Mouse (Mus musculus) embryonic stem cell, embryonic (primary cell): Measurements from ENCODE around the gene Dnm2.

Experiments
- CTCF ChIA-PET, 4 experiments: fragments of 300-600 bp in 2 of 4; fragments of 350-600 bp in 2 of 4; sonication (Branson Sonifier 250); formaldehyde crosslinking; loops; one replicate each; lab custom pipeline; 2022; ENCODE audit warnings: inconsistent platforms in 2 of 4; lab: Charles Lee
- POLR2A ChIA-PET, 4 experiments: fragments of 300-600 bp in 2 of 4; fragments of 350-600 bp in 2 of 4; sonication (Branson Sonifier 250); formaldehyde crosslinking; loops; one replicate each; lab custom pipeline; 2022; ENCODE audit warnings: antibody characterized with exemption in 4 of 4, inconsistent platforms in 1 of 4; lab: Charles Lee

The Dnm2 gene

GRCm38 (mm10) chr9:21440387-21440786 lies 15.7 kb downstream of the Dnm2 start:
- ChIA-PET CTCF (no interaction called here), POLR2A (interaction anchor here in 2 of 4 experiments (1.1 to 5.8 kb wide), 8 partner anchors 8 to 70 kb away, joined by 3 to 35 read pairs (median 4); partner anchors contain the start of genes Qtrt1 (in 1 of the 2) and Tmed1 (in 1 of the 2))

DNA sequence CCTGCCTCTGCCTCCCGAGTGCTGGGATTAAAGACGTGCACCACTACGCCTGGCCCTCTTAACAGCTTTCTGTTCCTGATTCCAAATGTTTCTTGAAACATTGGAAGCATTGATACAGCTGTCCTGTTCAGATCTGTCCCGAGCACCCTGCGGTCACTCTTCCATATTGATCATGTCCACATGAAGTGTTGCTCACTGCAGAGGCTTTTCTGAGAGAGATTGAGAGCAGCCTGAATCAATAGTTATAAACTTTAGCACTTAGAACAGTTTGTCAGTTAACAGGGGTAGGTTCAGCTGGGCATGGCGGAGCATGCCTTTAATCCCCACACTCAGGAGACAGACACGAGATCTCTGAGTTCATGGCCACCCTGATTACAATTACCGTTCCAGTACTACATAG lies 19.1 kb downstream of the Dnm2 start:
- CTCF ChIA-PET = interaction anchor here in 3 of 4 experiments (0.7 to 2.0 kb wide), 5 partner anchors 9 to 35 kb away, joined by 4 to 8 read pairs (median 6); no protein-coding TSS in a partner anchor
- POLR2A ChIA-PET = interaction anchor here in 2 of 4 experiments (1.3 to 9.6 kb wide), 12 partner anchors 11 to 153 kb away, joined by 3 to 93 read pairs (median 6); partner anchors contain the start of gene Cdkn2d (in 1 of the 2)

- POLR2A ChIA-PET = interaction anchor here in 3 of 4 experiments (0.6 to 9.6 kb wide), 24 partner anchors 9 to 324 kb away, joined by 3 to 93 read pairs (median 5); partner anchors contain the start of genes Tmed1 (in 2 of the 3) and Cdkn2d (in 1 of the 3)
- CTCF ChIA-PET = interaction anchor here (0.6 to 2.1 kb wide), 24 partner anchors 10 to 692 kb away, joined by 3 to 15 read pairs (median 4); partner anchors contain the start of gene Tmed1 (in 1 of the 4)
These were observed 19.9 kb downstream of the Dnm2 start for GRCm38 (mm10) chr9:21444574-21444973.

DNA sequence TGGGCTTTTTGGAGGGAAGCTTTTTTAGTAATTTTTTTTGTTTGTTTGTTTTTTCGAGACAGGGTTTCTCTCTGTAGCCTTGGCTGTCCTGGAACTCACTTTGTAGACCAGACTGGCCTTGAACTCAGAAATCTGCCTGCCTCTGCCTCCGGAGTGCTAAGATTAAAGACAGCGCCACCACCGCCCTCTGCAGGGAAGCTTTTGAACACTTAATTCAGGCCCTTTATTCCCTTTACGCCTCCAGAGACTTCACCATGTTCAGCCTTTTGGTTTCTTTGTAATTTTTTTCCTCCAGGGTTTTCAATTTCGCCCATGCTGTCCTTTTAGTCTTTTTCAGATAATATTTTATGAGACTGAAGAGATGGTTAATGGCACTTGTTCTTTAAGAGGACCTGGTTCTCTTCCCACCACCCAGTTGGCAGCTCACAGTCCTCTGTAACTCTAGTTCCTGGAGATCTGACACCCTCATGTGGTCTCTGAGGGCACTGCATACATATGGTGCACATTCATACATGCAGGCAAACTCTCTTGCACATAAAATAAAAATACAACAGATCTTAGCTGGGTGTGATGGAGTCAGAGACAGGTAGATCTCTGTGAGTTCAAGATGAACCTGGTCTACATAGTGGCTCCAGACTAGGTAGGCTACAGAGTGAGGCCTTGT lies 20.5 kb downstream of the Dnm2 start:
- ChIA-PET POLR2A (interaction anchor here in 3 of 4 experiments (0.5 to 9.6 kb wide), 27 partner anchors 9 to 431 kb away, joined by 3 to 93 read pairs (median 4); partner anchors contain the start of genes Tmed1 (in 2 of the 3), Cdkn2d (in 1 of the 3) and Ldlr (in 1 of the 3)), CTCF (interaction anchor here (0.6 to 2.1 kb wide), 29 partner anchors 10 to 692 kb away, joined by 3 to 15 read pairs (median 4); partner anchors contain the start of genes Qtrt1 (in 1 of the 4) and Tmed1 (in 1 of the 4))

GRCm38 (mm10) chr9:21447778-21448177 lies 23.1 kb downstream of the Dnm2 start:
- CTCF ChIA-PET = interaction anchor here in 1 of 4 experiments (0.8 kb wide), 1 partner anchor 114 kb away, joined by 3 read pairs; no protein-coding TSS in a partner anchor

DNA sequence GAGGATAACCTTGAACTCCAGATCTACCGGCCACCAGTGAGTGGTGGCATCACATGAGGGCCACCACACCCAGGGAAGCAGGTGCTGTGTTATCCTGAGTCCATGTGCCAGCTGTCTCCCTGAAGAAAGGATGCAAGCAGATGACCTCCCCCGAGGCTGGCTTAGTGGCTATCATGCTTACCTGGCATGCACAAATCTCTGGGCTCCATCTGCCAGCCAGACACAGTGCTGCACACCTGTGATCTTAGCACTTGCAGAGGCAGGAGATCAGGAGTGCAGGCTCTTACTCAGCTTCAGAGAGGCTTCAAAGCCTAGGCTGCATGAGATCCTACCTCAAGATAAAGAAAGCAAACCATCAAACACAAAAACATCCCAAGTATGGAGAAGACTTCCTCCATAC lies 25.0 kb downstream of the Dnm2 start:
- POLR2A ChIA-PET = interaction anchor here in 2 of 4 experiments (0.6 to 9.6 kb wide), 13 partner anchors 8 to 36 kb away, joined by 3 to 93 read pairs (median 5); partner anchors contain the start of gene Dnm2 (in 2 of the 2)
- CTCF ChIA-PET = interaction anchor here in 3 of 4 experiments (0.5 to 0.9 kb wide), 3 partner anchors 52 to 94 kb away, joined by 3 to 8 read pairs (median 3); no protein-coding TSS in a partner anchor

More at GRCm38 (mm10) chr9:21447778-21448177, 23.1 kb downstream of the Dnm2 start:
- POLR2A ChIA-PET = interaction anchor here in 3 of 4 experiments (0.6 to 9.6 kb wide), 12 partner anchors 9 to 98 kb away, joined by 3 to 93 read pairs (median 5); partner anchors contain the start of gene Dnm2 (in 1 of the 3)

- CTCF ChIA-PET = interaction anchor here in 2 of 4 experiments (0.5 to 0.6 kb wide), 2 partner anchors 40 to 94 kb away, joined by 3 to 14 read pairs; no protein-coding TSS in a partner anchor
- POLR2A ChIA-PET = interaction anchor here in 2 of 4 experiments (0.6 to 9.6 kb wide), 7 partner anchors 8 to 37 kb away, joined by 3 to 93 read pairs (median 7); partner anchors contain the start of gene Dnm2 (in 1 of the 2)
These were observed 25.6 kb downstream of the Dnm2 start for GRCm38 (mm10) chr9:21450270-21450669.

DNA sequence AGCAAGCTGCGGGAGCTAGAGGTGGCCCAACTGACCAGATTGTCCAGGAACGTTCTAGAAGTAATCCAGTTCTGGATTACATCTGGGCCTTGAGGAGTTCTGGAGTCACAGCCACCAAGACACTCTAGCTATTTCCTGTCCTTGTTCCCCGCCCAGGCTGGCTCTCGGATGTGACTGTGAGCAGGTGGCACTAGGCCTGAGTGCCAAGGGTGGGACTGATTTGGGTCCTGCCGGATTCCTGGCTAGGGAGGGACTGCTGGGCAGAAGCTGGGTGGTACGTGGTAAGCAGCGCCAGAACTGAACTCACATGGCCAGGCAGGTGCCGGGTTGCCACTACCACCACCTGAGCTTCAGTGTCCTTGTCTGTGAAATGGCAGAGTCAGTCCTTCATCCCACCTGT lies 26.7 kb downstream of the Dnm2 start:
- ChIA-PET CTCF (interaction anchor here in 3 of 4 experiments (0.5 to 1.0 kb wide), 3 partner anchors 68 to 169 kb away, joined by 3 read pairs; no protein-coding TSS in a partner anchor), POLR2A (interaction anchor here in 2 of 4 experiments (0.6 to 2.3 kb wide), 12 partner anchors 9 to 160 kb away, joined by 3 to 8 read pairs (median 4); partner anchors contain the start of genes Cdkn2d (in 1 of the 2), Dnm2 (in 1 of the 2) and Tmed1 (in 1 of the 2))

DNA sequence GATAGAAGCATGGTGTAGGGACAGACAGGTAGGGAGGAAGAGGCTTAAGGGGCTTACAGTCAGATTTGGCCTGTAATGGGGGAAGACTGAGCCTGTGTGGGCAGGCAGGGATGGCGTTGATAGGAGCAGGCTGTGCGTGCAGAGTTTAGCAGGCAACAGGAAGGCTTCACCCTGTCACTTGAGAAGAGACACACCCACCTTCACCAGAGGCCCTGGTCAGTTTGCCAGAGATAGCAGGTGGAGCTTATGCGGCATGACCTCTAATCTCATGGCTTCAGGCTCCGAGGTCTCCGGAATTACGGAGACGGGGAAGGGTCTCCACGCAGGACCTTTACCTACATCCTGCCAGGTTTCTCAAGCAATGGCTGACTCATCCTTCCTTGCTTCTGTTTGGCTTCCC lies 27.2 kb downstream of the Dnm2 start:
- CTCF ChIA-PET = interaction anchor here in 3 of 4 experiments (0.5 to 1.0 kb wide), 3 partner anchors 67 to 169 kb away, joined by 3 read pairs; no protein-coding TSS in a partner anchor
- POLR2A ChIA-PET = interaction anchor here in 2 of 4 experiments (0.7 to 2.3 kb wide), 14 partner anchors 9 to 161 kb away, joined by 3 to 11 read pairs (median 4); partner anchors contain the start of genes Cdkn2d (in 1 of the 2), Dnm2 (in 1 of the 2) and Tmed1 (in 1 of the 2)

- CTCF ChIA-PET = interaction anchor here in 1 of 4 experiments (1.4 kb wide), 1 partner anchor 96 kb away, joined by 3 read pairs; no protein-coding TSS in a partner anchor
- POLR2A ChIA-PET = interaction anchor here (0.6 to 2.1 kb wide), 8 partner anchors 11 to 500 kb away, joined by 3 to 11 read pairs (median 4); no protein-coding TSS in a partner anchor
These were observed 28.3 kb downstream of the Dnm2 start for GRCm38 (mm10) chr9:21453003-21453402.

DNA sequence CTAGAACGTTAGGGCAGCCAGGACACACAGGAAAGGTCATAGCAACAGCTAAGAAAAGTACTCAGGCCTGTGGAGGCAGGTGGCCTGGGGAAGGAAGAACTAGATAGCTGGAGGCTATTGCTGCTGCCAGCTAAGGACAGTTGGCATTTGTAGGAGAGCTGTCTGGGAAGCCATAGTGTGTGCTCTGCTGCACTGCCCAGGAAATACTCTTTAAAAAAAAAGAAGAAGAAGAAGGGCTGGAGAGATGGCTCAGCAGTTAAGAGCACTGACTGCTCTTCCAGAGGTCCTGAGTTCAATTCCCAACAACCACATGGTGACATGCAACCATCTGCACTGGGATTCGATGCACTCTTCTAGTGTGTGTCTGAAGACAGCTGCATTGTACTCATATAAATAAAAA lies 28.8 kb downstream of the Dnm2 start:
- CTCF ChIA-PET = interaction anchor here in 1 of 4 experiments (1.4 kb wide), 1 partner anchor 96 kb away, joined by 3 read pairs; no protein-coding TSS in a partner anchor
- POLR2A ChIA-PET = interaction anchor here in 2 of 4 experiments (1.0 to 2.1 kb wide), 3 partner anchors 12 to 92 kb away, joined by 3 to 11 read pairs (median 5); no protein-coding TSS in a partner anchor

- POLR2A ChIA-PET = interaction anchor here in 2 of 4 experiments (0.7 to 7.9 kb wide), 18 partner anchors 9 to 362 kb away, joined by 3 to 93 read pairs (median 4); partner anchors contain the start of genes Gm38431 (in 1 of the 2), Ilf3 (in 1 of the 2), Raver1 (in 1 of the 2) and Tmed1 (in 1 of the 2)
- CTCF ChIA-PET = interaction anchor here in 3 of 4 experiments (1.1 to 1.8 kb wide), 4 partner anchors 9 to 22 kb away, joined by 3 to 8 read pairs (median 6); no protein-coding TSS in a partner anchor
These were observed 29.8 kb downstream of the Dnm2 start for GRCm38 (mm10) chr9:21454556-21454955.

DNA sequence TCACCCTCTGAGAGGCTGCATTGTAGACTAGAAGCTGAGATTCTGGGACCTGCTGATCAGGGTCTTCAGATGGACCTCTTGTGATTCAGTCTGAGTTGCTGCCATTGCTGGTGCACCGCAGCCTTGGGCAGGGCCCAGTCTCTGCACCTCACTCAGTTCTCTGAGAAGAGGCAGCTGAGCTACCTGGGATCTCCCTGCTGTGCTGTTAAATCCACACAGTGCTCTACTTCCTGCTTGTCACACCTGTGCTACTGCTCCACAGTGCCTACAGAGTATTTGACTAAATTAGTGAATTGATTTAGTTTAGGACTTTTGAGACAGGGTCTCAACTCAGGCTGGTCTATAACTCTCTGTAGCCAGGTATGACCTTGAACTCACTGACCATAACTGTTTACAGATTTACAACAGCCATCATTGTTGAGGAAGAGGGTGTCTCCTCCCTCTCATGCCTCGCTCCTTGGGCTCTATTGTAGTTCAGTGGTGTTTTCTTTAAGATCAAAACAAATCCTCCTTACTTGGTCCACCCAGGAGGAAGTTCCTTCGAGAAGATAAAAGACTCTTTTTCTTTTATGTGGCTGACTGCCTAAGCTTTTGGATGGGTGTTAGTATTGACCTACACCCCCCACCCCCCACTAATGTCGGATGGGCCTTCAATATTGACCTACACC lies 30.5 kb downstream of the Dnm2 start:
- CTCF ChIA-PET = interaction anchor here (0.5 to 1.8 kb wide), 7 partner anchors 10 to 132 kb away, joined by 3 to 13 read pairs (median 5); no protein-coding TSS in a partner anchor

DNA sequence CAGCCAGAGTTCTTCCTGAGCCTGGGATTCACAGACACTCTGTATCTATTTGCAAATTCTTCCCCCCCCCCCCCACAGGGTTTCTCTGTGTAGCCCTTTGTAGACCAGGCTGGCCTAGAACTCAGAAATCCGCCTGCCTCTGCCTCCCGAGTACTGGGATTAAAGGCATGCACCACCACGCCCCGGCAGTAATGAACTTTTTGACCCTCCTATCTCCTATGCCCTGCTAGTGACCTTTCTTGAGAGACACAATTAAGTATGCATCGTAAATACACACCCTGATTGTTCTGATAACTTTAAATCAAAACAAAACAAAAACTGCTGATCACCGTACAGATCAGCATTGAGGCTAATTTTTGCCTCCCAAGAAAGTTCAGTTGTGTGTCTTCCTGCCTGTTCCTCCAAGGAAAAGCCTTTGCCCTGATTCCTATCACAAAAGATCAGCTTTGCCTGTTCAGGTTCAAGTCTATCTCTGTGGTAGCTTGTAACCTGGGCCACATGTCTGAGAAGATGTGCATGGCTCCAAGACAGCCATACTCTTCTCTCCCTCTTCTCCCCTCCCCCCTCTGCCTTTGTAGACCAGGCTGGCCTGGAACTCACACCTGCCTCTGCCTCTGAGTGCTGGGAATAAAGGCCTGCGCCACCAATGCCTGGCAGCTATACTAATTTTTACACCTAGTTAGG lies 31.7 kb downstream of the Dnm2 start:
- ChIA-PET CTCF (interaction anchor here (0.5 to 1.8 kb wide), 12 partner anchors 11 to 166 kb away, joined by 3 to 8 read pairs (median 5); no protein-coding TSS in a partner anchor), POLR2A (interaction anchor here (0.5 to 7.9 kb wide), 45 partner anchors 8 to 365 kb away, joined by 3 to 93 read pairs (median 4); partner anchors contain the start of genes Cdkn2d (in 1 of the 4), Dnm2 (in 1 of the 4), Gm38431 (in 1 of the 4) and Qtrt1 (in 1 of the 4))

More for the DNA sequence above, 30.5 kb downstream of the Dnm2 start:
- POLR2A ChIA-PET = interaction anchor here (0.6 to 7.9 kb wide), 34 partner anchors 9 to 582 kb away, joined by 3 to 93 read pairs (median 4); partner anchors contain the start of genes Dnm2 (in 1 of the 4), Gm38431 (in 1 of the 4), Ilf3 (in 1 of the 4) and Qtrt1 (in 1 of the 4)

DNA sequence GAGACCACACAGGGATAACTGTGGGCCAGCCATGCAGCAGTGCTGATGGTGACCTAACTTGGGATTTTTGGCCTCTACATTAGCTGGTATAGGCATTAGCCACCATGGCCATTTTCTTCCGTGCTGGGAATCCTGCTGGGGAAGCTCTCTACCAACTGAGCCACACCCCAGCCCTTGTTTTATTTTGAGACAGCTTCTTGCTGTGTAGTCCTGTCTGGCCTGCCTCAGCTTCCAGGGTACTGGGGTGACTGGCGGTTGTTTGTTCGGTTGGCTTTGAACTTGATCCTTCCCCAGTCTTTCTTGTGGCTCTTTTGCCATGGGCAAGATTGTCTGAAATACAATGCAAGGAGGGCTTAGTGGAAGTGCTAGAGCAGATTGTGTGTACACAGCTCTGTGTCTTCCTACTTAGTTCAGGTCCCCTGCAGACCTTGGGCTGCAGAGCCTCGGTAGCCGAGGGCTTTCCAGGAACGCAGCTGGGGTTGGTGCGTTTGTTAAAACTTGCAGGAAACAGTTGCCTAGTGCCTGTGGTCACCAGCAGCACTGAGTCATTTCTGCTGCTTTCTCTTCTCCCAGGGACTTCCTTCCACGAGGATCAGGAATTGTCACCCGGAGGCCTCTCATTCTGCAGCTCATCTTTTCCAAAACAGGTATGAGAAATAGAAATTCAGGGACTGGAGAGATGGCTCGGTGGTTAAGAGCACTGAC lies 32.4 kb downstream of the Dnm2 start:
- POLR2A ChIA-PET = interaction anchor here (0.5 to 7.9 kb wide), 39 partner anchors 9 to 365 kb away, joined by 3 to 93 read pairs (median 5); partner anchors contain the start of genes Cdkn2d (in 1 of the 4), Dnm2 (in 1 of the 4), Gm38431 (in 1 of the 4) and Qtrt1 (in 1 of the 4)
- CTCF ChIA-PET = interaction anchor here in 3 of 4 experiments (0.5 to 1.8 kb wide), 10 partner anchors 12 to 166 kb away, joined by 3 to 8 read pairs (median 4); no protein-coding TSS in a partner anchor
